Mouse (Mus musculus) MEL (cell line): ENCODE measurements at regions not wholly inside any gene's neighbourhood (a gene's known extent, or its start where the extent isn't known, plus 50 kb on each side); places are given as distances from the start of the nearest gene placed in this dataset.

Source experiments
- CTCF ChIP-seq, 3 experiments: IDR thresholded peaks in 2 of 3; conservative IDR thresholded peaks in 1 of 3; 2 replicates each; pipeline ENCODE4 v1.5.1; 2011 to 2012; ENCODE audit warnings: low read length in 3 of 3, low read depth in 2 of 3, mild to moderate bottlenecking in 2 of 3, improper control_type of control experiment in 1 of 3, inconsistent platforms in 1 of 3, mixed read lengths in 1 of 3, moderate library complexity in 1 of 3; ENCODE audit not compliant: control insufficient read depth in 1 of 3, insufficient read depth in 1 of 3, poor library complexity in 1 of 3, severe bottlenecking in 1 of 3
- POLR2A ChIP-seq, 2 experiments: IDR thresholded peaks; 2 replicates each; pipeline ENCODE4 v1.6.1; 2011 to 2012; ENCODE audit warnings: low read length in 2 of 2, mild to moderate bottlenecking in 2 of 2, control low read depth in 1 of 2, improper control_type of control experiment in 1 of 2, low read depth in 1 of 2, moderate library complexity in 1 of 2; ENCODE audit not compliant: control insufficient read depth in 1 of 2, insufficient read depth in 1 of 2, poor library complexity in 1 of 2

- TF ChIP-seq POLR2A (IDR thresholded peaks at IDR 0.05; ENCODE audit: control insufficient read depth in 1 of 2, insufficient read depth in 1 of 2, low read depth in 1 of 2, low read length in 2 of 2, poor library complexity in 1 of 2) (no peak), CTCF (IDR thresholded peaks at IDR 0.05 in 2 of 3, conservative IDR thresholded peaks at IDR 0.05 in 1 of 3; ENCODE audit: control insufficient read depth in 1 of 3, insufficient read depth in 1 of 3, low read depth in 2 of 3, low read length in 3 of 3, poor library complexity in 1 of 3, severe bottlenecking in 1 of 3) (no peak)
Measured at GRCm38 (mm10) chr13:47339411-47339810, 217.0 kb downstream of the Rnf144b start.
